Mouse (Mus musculus): ENCODE measurements around the gene Gsg1.

Gsg1 gene

DNA sequence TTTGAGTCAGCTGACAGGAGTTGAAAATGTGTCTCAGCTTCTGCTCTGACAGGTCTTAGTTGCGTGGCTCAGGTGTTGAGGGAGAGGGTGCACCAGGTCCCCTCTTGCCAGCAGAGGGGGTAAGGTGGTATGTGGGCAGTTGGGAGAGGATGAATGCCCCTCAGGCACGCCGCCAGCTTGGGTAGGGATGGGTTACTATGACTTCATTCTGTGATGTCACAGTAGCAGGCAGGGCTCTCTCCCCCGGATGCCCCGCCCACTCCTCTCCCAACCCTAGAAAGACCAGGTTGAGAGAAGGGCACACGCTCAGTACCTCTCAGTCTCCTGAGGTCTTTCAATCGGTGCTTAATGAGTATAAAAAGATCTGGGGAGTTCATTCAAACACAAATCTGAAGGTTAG, at the start of gene Gsg1:
Gsg1 (minus strand) TSS at position 199 of the 400 bp plus-strand sequence.
- no peak for DNase-seq (ENCODE audit: low read depth, low spot score)

DNA sequence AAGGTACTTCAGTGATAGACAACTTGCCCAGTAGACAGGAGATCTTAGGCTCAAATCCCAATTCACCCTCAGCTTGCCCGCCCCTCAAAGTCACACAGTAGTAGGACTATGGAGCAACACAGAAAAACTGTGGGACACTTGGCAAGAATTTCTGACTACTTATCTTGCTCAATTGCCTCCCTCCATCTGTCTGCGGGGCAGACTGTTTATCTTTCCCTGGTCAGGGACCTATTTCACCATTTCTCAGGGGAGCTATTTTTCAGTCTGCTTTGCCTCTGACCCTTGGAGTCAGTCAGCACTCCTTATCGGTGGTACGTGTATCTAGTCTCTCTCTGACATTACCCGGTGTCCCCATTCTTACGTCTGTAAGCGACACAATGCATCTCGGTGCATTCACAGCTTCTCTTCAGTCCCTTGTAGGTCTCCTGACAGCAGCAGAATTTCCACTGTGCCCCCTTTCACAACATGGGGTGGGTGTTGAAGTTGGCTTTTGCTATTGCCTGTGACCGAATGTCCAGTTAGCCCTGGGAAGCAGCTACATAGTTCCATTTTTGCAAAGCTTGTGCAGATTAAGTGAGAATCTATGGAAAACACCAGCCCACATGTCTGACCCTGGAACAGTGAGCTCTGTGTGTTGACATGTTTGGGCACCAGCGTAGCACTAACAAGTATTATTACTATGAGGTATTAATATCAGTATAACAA, 48.4 kb upstream of the Gsg1 start:
- DNase-seq (ENCODE audit: low read depth, low spot score), result no peak

DNA sequence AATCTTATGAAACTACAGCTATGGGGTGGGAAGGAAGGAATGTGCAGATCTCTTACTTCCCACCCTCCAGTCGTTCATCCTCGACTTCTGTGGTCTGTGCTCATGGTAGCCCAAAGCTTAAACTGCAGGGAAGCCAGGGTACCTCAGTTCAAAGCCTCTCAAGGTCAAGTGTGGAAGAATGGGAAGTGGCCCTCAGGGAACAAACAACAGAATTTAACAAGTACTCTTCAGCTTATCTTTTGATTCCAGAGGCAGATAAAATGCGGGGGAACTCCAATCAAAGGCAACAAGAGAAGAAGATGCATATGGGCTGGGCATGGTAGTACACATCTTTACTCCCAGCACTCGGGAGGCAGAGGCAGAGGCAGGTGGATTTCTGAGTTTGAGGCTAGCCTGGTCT, 46.3 kb upstream of the Gsg1 start:
- DNase-seq (ENCODE audit: low read depth, low spot score), result no peak

DNA sequence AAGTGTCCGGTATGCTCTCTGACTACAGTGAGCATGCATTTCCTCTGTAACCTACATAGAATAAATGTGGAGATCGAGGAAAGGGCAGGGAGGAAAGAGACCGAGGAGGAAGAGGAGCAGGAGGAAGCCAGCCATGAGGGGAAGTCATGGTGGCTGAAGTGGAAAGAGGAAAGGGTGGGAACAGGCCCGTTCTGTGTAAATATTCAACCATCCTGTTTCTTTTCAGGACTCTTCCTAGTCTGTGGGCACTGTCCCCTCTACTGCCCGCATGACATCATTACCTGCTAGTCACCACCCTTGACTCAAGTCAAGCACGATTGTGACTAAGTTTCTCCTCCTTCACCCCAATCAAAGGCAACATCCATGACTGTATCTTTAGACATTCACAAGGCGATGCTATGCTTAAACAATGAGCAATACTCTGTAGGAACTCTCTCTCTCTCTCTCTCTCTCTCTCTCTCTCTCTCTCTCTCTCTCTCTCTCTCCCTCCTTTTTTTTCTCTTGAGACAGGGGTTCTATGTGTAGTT, 44.9 kb upstream of the Gsg1 start:
- no peak for DNase-seq (ENCODE audit: low read depth, low spot score)

DNA sequence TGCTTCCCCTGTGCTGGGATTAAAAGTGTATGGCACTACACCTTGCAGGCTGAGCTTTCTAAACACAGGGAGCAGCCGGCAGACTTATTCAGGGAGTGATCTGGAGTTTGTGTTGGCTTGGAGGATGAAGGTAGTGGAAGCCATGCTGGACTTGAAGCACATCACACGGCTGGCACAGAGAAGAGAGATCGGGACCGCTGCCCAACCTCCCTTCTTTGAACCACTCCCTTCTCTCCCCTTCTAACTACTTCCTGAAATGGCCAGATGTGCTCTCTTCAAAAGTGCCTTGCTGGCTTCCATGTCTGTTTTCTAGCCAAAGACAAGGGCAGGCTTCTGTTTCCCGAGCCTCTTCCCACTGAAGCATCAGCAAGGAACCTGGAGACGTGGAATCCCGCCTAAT, 43.4 kb upstream of the Gsg1 start:
- no peak for DNase-seq (ENCODE audit: low read depth, low spot score)

DNA sequence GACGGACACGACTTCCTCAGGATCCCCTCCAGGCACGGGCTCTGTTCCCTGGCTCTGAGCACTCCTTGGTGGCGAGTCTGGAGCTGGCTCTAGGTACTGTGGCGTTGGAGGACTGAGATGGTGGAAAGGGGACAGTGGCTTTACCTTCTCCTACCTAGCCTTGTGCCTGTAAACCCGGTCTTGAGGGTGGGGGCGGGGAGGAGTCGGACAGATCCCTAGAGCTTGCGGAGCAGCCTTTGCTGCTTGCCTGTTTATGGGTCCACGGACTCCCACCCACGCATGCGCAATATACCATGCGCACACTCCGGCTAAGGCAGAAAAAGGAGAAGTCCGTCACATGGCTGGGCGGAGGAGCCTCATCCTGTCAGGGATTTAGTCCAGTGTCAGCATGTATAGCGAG, 42.1 kb upstream of the Gsg1 start:
- no peak for DNase-seq (ENCODE audit: low read depth, low spot score)

DNA sequence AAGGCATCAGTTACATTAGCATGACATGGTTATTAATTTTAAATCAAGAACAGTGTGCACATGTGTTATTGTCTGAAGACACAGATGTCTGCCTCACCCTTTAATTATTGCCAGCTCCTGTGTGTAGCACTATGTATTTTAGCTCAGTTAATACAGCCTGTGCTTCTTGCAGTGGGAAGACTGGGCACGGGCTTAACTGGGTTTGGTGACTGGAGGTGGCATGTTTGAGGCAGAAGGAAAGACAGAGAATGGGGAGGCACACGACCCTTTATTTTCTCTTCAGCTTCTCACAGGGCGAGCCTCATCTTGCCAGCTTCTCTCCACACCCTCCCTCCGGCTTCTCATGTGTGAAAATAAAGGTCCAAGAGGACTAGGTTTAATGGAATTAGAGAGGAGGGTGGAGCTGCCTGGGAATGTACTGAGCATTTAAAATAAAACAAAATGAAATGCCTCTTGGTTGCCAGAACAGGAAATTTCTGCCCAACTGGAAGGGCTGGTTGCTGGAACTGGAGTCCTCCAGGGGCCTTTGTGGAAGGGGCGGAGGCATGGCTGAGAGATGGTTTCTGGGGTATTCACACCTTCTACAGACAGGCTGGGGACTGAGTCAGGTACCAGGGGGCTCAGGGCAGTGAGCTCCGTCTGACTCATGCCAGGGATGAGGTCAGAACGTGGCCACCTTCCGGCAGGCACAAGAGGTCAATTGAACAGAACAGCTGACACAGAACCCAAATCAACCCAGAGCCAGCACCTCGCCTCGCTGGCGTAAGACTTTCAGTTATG, 41.1 kb upstream of the Gsg1 start:
- no peak for DNase-seq (ENCODE audit: low read depth, low spot score)

DNA sequence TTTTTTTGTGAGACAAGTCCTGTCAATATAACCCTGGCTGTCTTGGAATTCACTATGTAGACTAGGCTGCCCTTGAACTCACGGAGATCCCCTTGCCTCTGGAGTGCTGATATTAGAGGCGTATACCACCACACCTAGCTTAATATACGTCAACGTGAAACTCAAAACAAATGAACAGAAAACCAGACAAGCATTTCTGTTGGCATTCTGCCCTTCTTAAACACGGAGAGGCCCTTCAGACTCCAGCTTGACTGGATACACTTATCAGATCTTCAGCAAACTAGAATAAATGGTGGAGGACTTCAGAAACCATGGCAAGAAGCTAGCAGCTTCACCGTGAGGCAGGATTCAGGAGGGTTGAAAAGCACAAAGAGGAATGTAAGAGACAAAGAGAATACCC, 40.0 kb upstream of the Gsg1 start:
- DNase-seq (ENCODE audit: low read depth, low spot score), result no peak

DNA sequence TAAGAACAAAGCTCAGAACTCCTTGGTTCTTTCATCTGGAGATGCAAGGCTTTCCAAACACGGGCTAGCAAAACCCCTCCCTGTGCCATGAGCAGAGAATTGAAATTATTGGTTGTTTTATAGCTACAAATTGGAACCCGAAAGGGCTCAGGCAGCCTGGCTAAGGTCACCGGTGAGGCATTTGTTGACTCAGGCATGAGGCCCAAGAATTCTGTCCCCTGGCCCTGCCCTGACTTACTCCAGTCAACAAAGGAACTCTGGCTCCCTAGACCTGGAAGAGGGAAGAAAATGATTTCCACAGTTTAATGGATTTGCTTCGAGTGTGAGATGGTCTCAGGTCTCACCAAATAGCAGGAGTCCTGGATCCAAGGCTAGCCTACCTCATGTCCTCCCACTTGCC, 38.2 kb upstream of the Gsg1 start:
- DNase-seq (ENCODE audit: low read depth, low spot score), result no peak

DNA sequence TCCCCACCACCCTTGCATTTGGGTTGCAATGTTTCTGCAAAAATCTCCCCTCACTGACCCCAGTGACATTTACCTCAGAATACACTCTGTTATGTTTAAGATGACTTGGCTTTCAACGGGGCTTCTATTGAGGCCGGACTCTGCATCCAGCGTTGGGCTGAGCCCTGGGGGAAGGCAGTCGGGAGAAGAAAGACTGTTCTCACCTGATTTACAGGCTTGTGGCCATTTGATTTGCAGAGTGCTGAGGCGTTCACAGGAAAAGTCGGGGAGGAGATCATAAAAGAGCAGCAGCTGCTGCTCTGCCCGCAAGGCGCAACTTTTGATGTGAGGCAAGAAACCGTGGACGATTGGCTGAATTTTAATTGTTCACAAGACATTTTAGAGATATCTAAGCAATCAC, 25.7 kb upstream of the Gsg1 start:
- DNase-seq (ENCODE audit: low read depth, low spot score), result peak; percentile 26

DNA sequence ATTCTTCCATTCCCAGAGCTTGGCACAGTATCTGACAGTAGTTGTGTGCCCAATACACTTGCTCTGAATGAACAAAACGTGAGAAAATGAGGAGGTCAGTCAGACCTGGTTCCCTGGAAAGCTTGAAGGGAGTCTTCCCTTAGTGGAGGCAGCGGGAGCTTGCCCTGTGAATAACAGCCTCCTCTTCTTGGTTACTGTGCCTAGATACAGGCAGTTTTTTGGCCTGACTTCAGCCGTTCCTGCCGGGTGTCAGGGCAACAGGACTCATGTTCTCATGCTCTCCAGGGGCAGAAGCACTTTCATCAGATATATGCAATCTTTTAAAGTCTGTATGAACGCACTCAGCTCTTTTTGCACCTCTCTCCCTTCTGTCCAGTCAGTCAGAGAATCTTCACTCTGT, 25.1 kb upstream of the Gsg1 start:
- no peak for DNase-seq (ENCODE audit: low read depth, low spot score)

DNA sequence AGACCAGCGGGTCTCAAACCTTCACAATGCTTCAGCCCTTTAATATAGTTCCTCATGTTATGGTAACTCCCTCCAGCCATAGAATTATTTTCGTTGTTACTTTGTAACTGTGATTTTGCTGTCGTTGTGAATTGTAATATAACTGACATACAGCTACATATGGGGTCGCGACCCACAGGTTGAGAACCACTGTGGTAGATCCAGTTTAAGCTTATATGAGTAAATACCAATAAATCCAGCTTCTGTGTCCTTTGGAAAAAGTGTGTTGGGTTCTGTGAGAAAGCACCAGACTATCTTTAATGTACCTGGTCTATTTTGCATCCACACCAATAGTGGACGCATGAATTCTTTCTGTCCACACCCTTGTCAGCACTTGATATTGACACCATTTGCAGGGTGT, 24.2 kb upstream of the Gsg1 start:
- DNase-seq (ENCODE audit: low read depth, low spot score), result no peak

DNA sequence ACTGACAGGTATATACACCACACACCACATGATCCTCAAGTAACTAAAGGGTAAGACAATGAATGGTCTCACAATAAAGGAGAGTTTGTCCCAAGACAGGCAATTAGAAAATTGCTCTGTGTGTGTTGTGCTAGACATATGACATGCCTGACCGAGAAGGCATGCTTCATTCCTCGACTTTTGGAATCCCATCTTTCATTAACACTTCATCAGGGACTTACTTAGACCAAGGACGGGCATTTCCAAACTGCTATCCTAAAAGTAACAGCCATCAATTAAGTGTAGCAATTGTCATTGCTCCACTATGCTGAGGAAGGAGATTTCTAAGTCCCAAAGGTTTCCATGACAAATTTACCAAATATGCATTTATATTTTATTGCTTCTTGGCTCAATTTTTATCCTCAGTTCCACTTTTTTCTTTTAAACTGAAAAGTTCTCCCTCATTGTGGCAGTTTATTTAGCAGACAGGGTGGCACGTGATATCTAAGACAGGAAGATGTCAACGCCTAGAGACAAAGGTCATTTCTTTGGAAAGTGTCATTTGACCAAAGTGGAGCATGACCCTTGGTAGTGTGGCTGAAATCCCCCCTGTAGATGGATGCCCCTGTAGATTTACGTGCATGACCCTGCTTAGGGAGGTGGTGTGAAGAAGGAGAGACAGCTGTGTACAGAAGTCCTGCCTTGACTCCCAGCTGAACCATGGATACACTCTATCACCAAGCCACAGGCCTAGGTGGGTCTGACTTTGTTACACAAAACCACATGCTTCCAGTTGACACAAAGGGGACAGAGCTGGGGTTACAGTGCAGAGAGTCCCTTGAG, 22.5 kb upstream of the Gsg1 start:
- no peak for DNase-seq (ENCODE audit: low read depth, low spot score)

DNA sequence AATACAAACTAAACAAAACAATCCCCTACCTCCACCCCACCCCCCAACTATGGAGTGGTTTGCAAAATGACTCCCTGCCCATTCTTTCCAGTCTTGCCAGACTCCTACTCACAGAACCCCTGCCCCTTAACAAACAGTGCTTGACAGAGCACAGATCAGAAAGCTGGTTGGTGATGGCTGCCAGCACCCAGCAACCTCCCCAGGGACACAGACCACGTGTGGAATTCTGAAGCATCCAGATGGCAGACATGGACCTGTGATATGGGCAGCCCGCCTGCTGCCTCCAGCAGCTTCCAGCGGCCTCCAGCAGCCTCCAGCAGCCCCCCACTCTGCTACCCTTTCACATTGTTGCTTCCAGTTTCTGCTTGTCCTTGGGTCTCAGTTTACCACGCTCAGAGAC, 21.1 kb upstream of the Gsg1 start:
- DNase-seq (ENCODE audit: low read depth, low spot score), result no peak

DNA sequence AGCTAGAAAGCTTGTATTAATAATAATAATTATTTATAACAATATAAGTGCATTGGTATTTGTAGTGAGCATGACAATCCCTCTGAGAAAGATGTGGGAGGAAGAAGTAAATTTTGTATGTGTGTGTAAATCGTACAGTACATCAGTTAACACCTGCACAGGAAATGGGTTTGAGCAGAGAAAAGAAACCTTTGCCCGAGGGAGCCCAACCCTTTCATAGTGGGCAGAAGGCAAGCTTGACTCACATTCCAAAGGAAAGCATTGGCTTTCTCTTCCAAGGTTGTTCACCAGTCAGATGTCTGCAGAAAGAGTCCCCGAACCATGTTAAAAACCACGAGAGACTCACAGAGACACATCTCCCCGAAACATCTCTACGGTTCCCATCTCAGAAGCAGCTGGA, 18.9 kb upstream of the Gsg1 start:
- no peak for DNase-seq (ENCODE audit: low read depth, low spot score)

DNA sequence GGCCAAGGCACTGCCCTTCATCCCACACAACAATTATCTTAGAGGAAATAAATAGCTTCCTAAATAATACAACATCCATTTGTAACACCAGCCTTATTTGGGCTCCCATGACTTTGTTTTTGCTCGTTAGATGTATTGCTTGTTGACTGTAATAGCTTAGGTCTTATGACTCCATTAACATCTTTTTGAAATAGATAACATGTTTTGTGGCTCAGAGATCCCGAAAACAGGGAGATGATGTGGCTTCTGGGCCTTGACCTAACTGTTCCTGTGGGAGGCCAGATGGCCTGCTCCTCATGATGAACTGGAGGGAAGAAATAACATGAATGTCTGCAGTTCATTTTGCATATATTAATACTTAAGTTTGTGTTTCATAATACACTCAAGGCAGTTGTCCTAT, 17.6 kb upstream of the Gsg1 start:
- no peak for DNase-seq (ENCODE audit: low read depth, low spot score)

DNA sequence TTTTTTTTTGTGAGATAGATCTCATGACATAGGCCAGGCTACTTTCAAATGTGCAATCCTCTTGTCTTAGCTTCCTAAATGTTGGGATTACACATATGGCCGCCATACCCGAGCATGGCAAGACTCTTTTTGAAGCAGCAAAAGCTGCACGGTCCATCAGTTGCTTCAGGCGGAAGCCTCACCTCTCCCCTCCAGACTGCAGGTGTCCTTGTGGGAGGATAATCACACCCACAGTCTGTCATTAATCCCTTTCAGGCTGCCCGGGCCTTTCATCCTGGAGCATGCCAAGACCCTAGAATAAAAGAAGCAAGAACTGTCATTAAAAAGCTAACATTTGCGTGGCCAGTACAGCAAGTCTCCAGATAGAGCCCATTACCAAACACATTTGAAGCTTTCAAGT, 15.5 kb upstream of the Gsg1 start:
- no peak for DNase-seq (ENCODE audit: low read depth, low spot score)

DNA sequence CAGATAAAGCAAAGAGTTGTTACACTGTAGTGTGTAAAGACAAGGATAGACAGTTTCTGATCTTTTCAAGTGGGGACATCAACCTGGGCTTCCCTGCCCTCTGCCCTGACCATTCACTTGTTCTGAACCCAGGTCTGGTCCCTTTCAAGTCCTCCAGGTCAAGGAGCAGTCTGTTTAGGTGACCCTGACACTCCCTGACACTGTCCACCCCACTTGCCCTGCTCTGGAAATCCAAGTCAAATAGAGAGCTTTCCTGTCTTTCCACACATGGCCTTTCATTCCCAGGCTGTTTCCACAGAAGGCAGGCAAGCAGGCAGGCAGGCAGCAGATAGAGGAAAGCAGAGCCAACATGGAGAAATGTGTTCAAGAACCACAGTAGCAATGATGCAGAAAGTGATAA, 14.2 kb upstream of the Gsg1 start:
- DNase-seq (ENCODE audit: low read depth, low spot score), result no peak

DNA sequence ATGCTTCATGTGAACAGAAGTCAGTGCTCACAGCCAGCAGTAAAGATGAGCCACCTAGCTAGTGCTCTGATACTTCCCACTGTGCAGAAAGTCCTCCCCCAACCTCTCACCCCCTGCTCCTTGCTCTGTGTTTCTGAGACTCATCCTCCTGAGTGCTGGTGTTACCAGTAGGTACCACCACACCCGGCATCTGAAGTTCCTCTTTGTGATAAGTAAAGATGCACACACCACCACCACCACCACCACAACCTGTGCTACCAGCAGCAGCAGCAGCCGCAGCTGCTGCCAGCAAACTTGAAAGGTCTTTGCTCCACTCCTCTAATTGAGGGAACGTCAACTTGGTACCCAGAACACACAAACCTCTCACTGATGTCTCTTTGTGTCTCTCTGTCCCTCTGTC, 13.1 kb upstream of the Gsg1 start:
- DNase-seq (ENCODE audit: low read depth, low spot score), result no peak

DNA sequence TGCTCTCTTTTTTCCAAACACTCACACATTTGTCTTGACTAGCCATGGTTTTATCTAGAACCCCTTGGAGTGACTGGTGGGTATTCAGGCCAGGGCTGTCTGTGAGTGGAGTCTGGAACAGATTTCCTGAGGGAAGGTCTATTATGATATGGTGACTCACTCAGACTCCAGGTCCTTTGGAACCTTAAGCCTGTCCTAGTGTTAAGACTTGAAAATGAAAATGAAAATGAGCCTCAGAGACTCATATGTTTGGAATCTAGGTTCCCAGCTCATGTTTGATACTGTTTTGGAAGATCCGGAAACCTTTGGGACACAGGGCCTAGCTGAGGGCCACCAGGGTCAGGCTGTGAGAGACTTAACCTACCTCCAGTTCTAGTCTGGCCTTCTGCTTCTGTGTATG, 11.9 kb upstream of the Gsg1 start:
- no peak for DNase-seq (ENCODE audit: low read depth, low spot score)

DNA sequence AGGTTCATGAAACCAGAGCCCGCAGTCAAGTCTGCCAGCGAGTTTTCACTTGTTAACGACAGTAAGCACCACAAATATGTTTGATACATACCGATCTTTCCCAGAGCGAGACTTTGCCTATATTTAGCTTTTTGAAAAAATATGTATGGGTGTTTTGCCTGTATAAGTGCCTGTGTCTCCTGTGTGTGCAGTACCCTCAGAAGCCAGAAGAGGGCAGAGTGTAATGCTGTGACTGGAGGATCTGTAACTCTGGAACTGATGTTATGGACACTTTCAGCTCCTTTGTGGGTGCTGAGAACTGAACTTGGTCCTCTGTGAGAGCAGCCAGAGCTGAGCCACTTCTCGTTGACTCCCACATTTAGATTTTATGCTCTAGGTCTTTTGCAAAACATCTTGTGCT, 10.0 kb upstream of the Gsg1 start:
- DNase-seq (ENCODE audit: low read depth, low spot score), result no peak

DNA sequence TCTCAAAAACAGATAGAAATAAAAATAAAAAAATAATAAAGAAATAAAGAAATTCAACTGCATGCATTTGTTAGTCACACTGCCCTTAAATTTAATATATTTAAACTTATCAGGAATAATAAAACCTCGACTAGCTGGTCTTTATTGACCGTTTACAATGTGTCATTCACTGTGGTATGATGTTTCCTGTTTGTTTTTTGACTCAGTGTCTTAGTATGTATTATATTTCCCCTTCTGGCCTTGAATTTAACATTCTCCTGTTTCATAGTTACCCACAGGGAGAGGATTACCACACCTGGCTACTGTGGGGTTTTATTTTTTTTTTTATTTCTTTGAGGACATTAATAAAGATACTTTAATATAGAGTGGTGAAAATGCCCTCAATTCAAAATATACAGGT, 8.4 kb upstream of the Gsg1 start:
- no peak for DNase-seq (ENCODE audit: low read depth, low spot score)
